Mouse (Mus musculus): ENCODE results near the gene Slc35f1. TPM values are rescaled to one million over a fixed set of nuclear protein-coding genes. Genes with fewer than 3 reads are reported as not detected.
"Not testable (repeated sequence)": the region's sequence is repeated elsewhere in the genome, so short reads cannot be mapped to it uniquely, and the experiment has no call there.

Gene Slc35f1
- total RNA-seq, 2 experiments from 2014 or later = 1.6 to 2.2 TPM

GRCm38 (mm10) chr10:52787075-52787474, 96.7 kb downstream of the Slc35f1 start:
- no peak for DNase-seq

- no peak for DNase-seq
Measured at GRCm38 (mm10) chr10:52791560-52791959, 101.2 kb downstream of the Slc35f1 start.

- DNase-seq = no peak
Measured at GRCm38 (mm10) chr10:52797454-52797853, 107.1 kb downstream of the Slc35f1 start.

- DNase-seq = no peak
Measured at GRCm38 (mm10) chr10:52807808-52808207, 117.5 kb downstream of the Slc35f1 start.

- no peak for DNase-seq
Measured at GRCm38 (mm10) chr10:52812861-52813260, 122.5 kb downstream of the Slc35f1 start.

- no peak for DNase-seq
Measured at GRCm38 (mm10) chr10:52814358-52814757, 124.0 kb downstream of the Slc35f1 start.

GRCm38 (mm10) chr10:52819661-52820060, 129.3 kb downstream of the Slc35f1 start:
- DNase-seq = no peak

GRCm38 (mm10) chr10:52822909-52823308, 132.6 kb downstream of the Slc35f1 start:
- no peak for DNase-seq

GRCm38 (mm10) chr10:52825746-52826145, 135.4 kb downstream of the Slc35f1 start:
- DNase-seq = no peak

GRCm38 (mm10) chr10:52840819-52841218, 150.5 kb downstream of the Slc35f1 start:
- no peak for DNase-seq

GRCm38 (mm10) chr10:52851994-52852393, 161.7 kb downstream of the Slc35f1 start:
- no peak for DNase-seq

GRCm38 (mm10) chr10:52860851-52861250, 170.5 kb downstream of the Slc35f1 start:
- peak; percentile 36 for DNase-seq

- no peak for DNase-seq
Measured at GRCm38 (mm10) chr10:52864936-52865335, 174.6 kb downstream of the Slc35f1 start.

- DNase-seq = no peak
Measured at GRCm38 (mm10) chr10:52871110-52871509, 180.8 kb downstream of the Slc35f1 start.

- no peak for DNase-seq
Measured at GRCm38 (mm10) chr10:52874133-52874532, 183.8 kb downstream of the Slc35f1 start.

GRCm38 (mm10) chr10:52874712-52875111, 184.4 kb downstream of the Slc35f1 start:
- DNase-seq = no peak

GRCm38 (mm10) chr10:52877263-52878021, 187.1 kb downstream of the Slc35f1 start:
- DNase-seq = no peak

- DNase-seq = no peak
Measured at GRCm38 (mm10) chr10:52878093-52878801, 187.9 kb downstream of the Slc35f1 start.

- not testable (repeated sequence) for DNase-seq
Measured at GRCm38 (mm10) chr10:52896724-52897123, 206.4 kb downstream of the Slc35f1 start.

GRCm38 (mm10) chr10:52904914-52905313, 214.6 kb downstream of the Slc35f1 start:
- DNase-seq = no peak

GRCm38 (mm10) chr10:52911762-52912161, 221.4 kb downstream of the Slc35f1 start:
- DNase-seq = no peak

GRCm38 (mm10) chr10:52918715-52919114, 228.4 kb downstream of the Slc35f1 start:
- no peak for DNase-seq

- no peak for DNase-seq
Measured at GRCm38 (mm10) chr10:52923143-52923542, 232.8 kb downstream of the Slc35f1 start.

- DNase-seq = no peak
Measured at GRCm38 (mm10) chr10:52926330-52926729, 236.0 kb downstream of the Slc35f1 start.

All from adrenal gland, postnatal 10 days (tissue).